Mouse (Mus musculus) myocyte (in vitro differentiated cells): ENCODE results near the gene Prkch.

ENCODE experiments used
- MAX ChIP-seq: IDR thresholded peaks from one replicate; pipeline ENCODE4 v1.6.1; 2011; ENCODE audit warnings: low read depth, mild to moderate bottlenecking, control low read depth
- MYOD1 ChIP-seq, 3 experiments: IDR thresholded peaks; one replicate each; pipeline ENCODE4 v1.6.1; 2011; ENCODE audit warnings: control low read depth in 2 of 3, low read depth in 2 of 3, mild to moderate bottlenecking in 2 of 3, moderate library complexity in 1 of 3; ENCODE audit not compliant: insufficient read length in 2 of 3, control insufficient read depth in 1 of 3
- POLR2A ChIP-seq: IDR thresholded peaks from one replicate; pipeline ENCODE4 v1.6.1; 2011; ENCODE audit warnings: low read depth, mild to moderate bottlenecking, control low read depth, moderate library complexity; ENCODE audit not compliant: insufficient read length
- REST ChIP-seq: IDR thresholded peaks from one replicate; pipeline ENCODE4 v1.6.1; 2011; ENCODE audit warnings: mild to moderate bottlenecking, control low read depth, moderate library complexity; ENCODE audit not compliant: insufficient read depth, insufficient read length
- USF1 ChIP-seq: IDR thresholded peaks from one replicate; pipeline ENCODE4 v1.6.1; 2011; ENCODE audit warnings: low read depth, mild to moderate bottlenecking, control low read depth, moderate library complexity

DNA sequence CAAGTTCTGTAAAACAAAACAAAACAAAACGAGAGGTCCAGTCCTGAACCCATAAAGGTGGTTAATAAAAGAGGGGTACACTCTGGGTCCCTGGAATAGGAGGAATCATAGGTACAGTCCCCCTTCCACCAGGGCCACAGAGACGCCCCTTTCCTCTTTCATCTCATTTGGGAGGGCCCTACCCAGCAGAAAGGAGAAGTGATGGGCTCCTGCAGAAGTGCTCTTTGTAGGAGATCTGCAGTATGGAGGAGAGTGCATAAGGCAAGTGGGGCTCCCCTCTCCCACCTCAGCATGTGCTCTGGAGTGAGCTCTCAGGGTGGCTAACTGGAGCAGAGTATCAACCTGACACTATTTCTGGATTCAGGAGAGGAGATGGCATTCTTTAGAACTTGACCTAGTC lies 55.0 kb downstream of the Prkch start:
- TF ChIP-seq POLR2A (no peak), USF1 (no peak), MAX (no peak), MYOD1 (IDR thresholded peaks at IDR 0.05; ENCODE audit: control insufficient read depth in 1 of 3, insufficient read length in 2 of 3, low read depth in 2 of 3) (no peak), REST (no peak)
